Mouse (Mus musculus) left cerebral cortex, adult 18-20 months (tissue): Measurements from ENCODE around the gene 9430097D07Rik. TPM values are rescaled to one million over a fixed set of nuclear protein-coding genes. Genes with fewer than 3 reads are reported as not detected.

Source experiments
- DNase-seq, 2 experiments: peaks; one replicate each; pipeline ENCODE4 v3.0.0; 2021 to 2022; ENCODE audit warnings: low spot score in 2 of 2, mixed read lengths in 1 of 2
- total RNA-seq, 2 experiments: library from RNA; stranded (reverse); gene quantifications; 2 replicates each; pipeline ENCODE4 v1.2.3; 2021

The 9430097D07Rik gene
- total RNA-seq, 2 experiments from 2014 or later, result 0.79 to 0.82 TPM

DNA sequence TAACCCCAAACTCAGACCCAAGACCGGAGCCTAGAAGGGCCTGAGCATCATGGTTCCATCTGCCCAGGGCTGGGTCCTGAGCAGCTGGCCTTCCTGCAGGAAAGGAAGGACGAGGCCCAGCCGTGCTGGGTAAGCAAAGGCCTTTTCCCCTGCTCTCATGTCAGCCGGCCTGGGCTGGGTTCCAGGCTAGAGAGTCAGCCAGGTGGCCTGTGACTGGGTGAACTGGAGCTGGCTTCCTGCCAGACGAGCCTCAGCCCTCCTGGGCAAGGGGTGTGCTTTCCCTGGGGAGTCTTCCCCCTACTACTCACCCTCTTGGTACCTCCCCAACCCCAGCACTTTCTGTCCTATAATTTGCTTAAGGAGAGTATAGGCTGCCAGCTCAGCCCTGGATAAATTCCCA lies 7.3 kb downstream of the 9430097D07Rik start:
- DNase-seq, result no peak

- DNase-seq, result peak; percentile 68 to 75
Observed at GRCm38 (mm10) chr2:32566536-32567063, 8.9 kb downstream of the 9430097D07Rik start.

- DNase-seq, result no peak
Observed at GRCm38 (mm10) chr2:32559570-32559969, 15.9 kb downstream of the 9430097D07Rik start.

DNA sequence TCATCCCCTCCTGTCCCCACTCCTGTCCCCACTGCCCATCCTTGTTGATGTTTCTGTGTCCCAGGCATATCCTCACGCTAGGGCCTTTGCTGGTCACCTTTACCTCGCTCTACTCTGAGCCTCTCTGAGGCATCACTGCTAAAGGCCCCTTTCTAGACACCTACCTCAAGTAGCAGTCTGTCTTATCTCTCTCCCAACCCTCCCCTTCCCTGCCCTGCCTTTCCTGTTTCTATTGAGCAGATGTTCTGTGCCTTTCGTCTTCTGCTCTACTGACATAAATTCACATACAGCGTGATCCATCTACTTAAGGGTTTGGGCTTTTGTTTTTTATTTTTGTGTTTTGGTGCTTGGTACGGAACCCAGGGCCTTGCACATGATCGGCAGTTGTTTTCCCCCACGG lies 19.5 kb downstream of the 9430097D07Rik start:
- no peak for DNase-seq

- no peak for DNase-seq
Observed at GRCm38 (mm10) chr2:32555484-32555883, 20.0 kb downstream of the 9430097D07Rik start.

GRCm38 (mm10) chr2:32553592-32554148 lies 21.8 kb downstream of the 9430097D07Rik start:
- DNase-seq, result no peak

DNA sequence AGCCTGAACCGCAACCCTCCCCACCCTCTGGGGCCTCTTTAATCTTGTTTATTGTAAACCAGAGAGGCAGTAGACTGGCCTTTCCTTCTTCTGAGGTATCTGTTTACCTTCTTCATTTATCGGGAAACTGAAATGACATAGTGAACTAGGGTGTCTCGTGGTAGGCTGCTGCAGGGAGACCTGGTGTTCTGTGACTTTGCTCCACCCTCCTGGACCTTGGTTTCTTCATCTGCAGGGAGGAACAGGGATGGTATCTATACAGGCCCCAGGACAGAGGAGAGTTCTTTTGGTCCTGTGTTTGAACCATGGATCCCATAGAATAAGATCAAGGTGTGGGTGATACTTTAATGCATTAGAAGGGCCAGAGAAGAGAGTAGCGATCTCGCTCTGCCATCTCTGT lies 24.2 kb downstream of the 9430097D07Rik start:
- no peak for DNase-seq

- no peak for DNase-seq
Observed at GRCm38 (mm10) chr2:32549764-32550163, 25.7 kb downstream of the 9430097D07Rik start.

- no peak for DNase-seq
Observed at GRCm38 (mm10) chr2:32549171-32549570, 26.3 kb downstream of the 9430097D07Rik start.

DNA sequence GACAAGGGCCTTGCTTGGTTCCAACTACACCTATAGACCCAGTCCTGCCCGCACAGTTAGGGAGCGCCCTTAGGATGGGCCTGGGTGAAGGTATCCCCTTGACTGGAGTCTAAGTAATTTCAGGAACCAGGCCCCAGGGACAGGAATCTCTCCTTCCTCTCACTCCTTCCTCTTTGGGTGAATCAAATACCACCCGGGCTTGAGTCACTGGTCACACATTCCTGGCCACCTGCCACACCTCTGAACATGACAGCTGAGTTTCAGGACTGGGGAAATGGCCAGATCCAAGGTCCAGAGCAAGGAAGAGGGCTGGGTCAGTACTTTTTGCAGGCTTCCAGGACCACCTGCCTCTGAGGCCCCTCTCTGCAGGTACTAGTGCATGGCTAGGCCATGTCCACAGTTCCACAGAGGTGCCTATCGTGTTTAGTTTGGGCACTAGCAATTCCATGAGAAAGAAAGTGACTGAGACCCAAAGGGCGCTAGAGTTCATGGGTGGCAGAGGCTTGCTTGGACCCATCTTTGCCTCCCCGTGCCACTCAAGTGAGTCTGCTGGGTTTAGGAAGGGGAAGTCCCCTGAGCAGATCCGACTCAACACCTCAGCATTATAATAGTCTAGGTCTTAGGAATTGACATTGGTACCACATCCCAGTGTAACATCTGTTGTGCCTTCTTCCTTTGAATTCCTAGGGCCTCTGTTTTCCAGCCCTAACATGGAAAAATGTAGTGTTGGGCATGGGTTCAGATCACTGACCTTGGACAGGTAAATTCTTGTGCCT lies 27.3 kb downstream of the 9430097D07Rik start:
- DNase-seq, result no peak

DNA sequence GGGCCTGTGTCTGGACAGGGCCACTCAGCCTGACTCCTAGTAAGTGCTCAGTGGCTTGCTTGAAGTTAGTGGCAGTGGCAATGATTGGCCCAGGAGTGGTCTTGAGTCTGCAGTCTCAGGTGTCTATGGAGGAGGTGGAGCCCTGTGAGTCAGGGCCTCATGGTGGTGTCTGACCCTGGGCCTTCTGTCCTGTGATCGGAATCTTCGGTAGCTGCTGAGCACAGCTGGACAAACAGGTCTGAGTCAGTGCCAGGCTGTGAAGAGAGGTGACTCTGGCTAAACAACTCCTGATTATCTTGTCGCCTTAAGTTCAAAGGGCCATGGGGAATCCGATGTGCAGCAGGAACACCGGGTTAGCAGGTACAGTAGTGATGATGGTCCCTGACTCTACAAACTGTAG lies 28.1 kb downstream of the 9430097D07Rik start:
- no peak for DNase-seq

- DNase-seq, result no peak
Observed at GRCm38 (mm10) chr2:32546951-32547350, 28.5 kb downstream of the 9430097D07Rik start.

- DNase-seq, result no peak
Observed at GRCm38 (mm10) chr2:32543031-32543449, 32.4 kb downstream of the 9430097D07Rik start.

DNA sequence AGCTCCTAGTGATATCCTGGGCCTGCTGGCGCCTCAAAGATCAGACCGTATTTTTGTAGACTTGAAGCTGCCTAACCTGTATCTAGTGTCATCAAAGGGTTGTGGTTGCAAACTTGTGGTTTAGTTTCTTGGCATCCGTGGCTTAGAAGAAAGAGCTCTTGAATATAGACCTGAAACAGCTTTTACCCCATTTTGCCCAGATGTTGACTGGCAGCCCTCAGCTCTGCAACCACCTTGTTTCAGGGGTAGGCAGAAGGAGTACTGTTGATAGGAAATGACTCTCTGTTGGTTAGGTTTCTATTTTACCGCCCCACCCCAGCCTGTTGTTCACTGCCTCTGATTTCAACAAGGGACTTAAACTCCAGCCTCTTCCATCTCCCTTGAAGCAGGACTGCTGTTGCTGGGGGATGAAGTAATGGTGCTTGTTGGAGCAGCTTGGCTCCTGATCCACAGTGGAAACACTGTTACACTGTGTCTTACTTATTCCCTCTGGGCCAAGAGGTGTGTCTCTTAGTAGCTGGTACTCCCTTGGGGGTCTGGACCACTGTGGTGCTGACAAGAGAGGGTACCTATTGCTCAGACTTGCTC lies 33.4 kb downstream of the 9430097D07Rik start:
- DNase-seq, result no peak

DNA sequence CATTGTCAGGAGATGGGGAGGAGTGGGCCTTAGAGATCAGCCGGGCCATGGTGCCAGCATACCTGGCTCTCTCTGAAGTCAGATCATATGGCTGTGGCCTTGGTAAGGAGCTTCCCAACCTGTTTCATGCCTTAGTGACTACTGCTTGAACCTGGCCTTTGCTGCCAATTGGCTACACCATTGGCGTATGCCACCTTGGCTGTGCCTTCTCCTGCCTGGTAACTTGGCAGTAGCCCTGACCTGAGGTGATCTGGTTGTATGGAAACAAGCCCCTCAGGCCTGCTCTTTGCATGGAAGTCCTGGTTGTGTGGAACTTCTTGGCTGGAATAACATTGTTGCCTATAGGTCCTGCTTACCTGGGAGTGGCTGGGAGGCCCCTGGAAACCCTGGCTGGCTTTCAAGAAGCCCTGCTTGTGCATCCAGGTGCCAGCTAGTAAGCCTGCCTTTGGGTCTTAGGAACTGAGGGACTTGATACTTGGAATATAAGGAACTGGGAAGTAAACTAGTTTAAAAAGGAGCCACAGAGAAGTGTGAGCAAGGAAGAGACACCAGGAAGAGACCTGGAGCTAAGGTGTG lies 34.1 kb downstream of the 9430097D07Rik start:
- DNase-seq, result no peak

DNA sequence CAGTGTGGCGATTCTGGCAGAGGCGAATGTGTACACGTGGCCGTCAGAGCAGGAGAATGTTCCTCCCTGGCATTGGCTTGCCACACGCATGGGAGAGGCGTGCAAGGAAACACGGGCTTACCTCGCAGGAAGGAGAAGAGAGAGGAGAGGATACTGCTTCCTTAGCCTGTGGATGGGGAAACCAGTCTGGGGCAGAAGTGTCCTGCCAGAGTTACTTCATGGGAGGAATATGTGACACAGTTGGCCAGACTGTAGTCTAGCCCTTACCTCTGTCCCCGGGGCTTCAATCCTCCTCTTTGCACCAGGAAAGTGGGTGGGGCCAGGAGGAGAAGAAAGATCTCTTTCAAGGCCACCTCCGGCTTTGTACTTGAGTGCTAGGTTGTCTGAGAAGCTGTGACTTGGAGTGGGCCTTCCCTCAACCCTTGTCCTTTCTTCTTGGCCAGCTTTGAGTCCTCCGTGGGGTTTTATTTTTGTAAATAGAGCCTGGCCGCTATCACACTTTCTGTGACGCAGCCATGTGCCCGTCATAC lies 36.0 kb downstream of the 9430097D07Rik start:
- DNase-seq, result no peak

GRCm38 (mm10) chr2:32538461-32538860 lies 37.0 kb downstream of the 9430097D07Rik start:
- DNase-seq, result no peak

- no peak for DNase-seq
Observed at GRCm38 (mm10) chr2:32537941-32538340, 37.5 kb downstream of the 9430097D07Rik start.

DNA sequence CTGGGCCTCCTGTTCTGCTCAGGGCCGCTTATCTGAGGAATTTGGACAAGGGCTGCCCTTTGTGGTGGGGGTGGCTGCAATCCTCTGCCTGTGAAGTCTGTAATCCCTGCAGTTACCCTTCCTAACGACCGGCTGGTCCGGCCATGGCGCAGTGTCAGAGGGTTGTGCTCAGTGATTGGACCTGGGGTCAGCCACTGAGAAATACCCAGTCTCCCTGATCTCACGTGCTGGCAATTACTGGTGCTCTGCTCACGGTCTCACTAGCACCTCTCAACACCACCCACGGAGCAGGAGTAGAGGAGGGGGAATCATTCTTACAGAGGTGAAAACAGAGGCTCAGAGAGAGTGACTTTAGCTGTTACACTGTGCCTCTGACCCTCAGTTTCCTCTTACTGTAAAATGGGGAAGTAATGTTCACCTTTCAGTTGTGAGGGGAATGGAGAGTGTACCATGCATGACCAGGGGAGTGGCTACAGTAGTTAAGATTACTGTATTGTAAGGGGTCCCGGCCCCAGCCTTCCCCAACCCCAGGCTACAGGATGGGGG lies 38.1 kb downstream of the 9430097D07Rik start:
- DNase-seq, result no peak

DNA sequence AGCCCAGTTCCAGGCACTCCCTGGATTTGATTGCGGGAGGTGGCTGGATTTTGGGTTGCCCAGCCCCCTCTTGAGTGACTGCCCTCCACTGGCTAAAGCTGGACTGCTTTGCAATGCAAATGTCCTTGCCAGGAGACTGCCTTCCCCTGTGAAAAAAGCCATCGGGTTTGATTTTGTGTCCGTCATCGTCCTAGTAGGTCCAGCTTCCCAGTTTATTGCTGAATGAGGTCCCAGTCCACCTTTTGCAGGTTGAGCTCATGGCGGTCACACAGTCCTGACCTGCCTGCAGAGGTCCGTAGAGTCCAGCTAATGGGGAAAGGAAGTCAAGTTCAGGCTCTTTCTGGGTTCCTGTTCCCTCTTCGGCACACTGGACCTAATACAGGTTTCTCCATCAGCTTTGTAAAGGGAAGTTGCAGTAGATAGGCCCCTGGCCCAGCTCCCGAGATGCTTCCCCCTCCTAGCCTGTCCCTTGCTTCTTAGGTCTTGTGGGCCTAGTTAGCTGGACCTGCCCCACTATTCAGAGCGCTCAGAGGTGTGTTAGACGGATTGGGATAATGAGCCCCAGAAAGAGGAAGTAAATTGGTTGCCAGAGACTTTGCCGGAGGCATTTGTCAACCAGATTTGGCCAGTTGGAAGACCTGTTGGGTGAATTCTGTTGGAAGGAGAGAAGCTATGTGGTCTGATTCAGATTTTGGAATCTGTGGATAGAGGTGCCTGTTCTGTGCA lies 38.7 kb downstream of the 9430097D07Rik start:
- peak; percentile 44 to 64 for DNase-seq
